8 mouse cellular contexts compared by ENCODE assay signal in the genomic region with DNA sequence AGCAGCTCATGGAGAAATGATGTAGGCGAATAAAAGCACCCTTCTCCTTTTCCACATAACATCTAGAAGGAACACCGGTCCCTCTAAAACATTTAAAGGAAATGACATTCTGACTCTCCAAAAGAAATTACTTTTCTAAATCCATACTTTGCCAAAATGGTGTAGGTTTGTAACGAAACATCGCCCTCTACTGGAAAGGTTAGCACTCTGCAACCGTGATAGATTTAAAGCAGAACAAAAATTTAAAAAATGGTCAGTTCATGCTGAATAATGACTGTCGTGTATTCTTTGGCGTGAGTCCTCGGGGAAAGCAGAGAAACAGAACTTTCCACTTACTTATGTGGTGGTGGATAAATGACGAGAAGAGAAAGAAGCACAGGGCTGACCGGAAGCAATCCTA. TPM values are rescaled to one million over a fixed set of nuclear protein-coding genes. Genes with fewer than 3 reads are reported as not detected.
DNase-seq lines count a peak whose midpoint lies in the region; ATAC-seq and TF ChIP-seq lines count a peak whose summit lies in the region.

No protein-coding gene starts in this region.

- H3K36me3 ChIP-seq in heart, embryonic 12.5 days, result no peaks in the 10 kb centered on the region
- no peaks in the 10 kb centered on the region for H3K36me3 ChIP-seq in limb, embryonic 12.5 days
- H3K36me3 ChIP-seq in stomach, postnatal 0 days (ENCODE audit: control insufficient read depth, insufficient read depth, low read length), result no peaks in the 10 kb centered on the region

- peaks cover 3% of the 10 kb centered on the region; the same call in 1 of the 2 replicates for H3K27me3 ChIP-seq in heart, embryonic 12.5 days (replicated peaks)
- H3K27me3 ChIP-seq in limb, embryonic 12.5 days, result peaks cover 5% of the 10 kb centered on the region; the same call in 1 of the 2 replicates
- H3K27me3 ChIP-seq in stomach, postnatal 0 days (ENCODE audit: control insufficient read depth, insufficient read depth, low read length), result no peaks in the 10 kb centered on the region

- H3K4me2 ChIP-seq in heart, embryonic 12.5 days, result no peak overlapping the region; the same call in 1 of the 2 replicates
- peak overlapping the region; percentile 13; the same call in 1 of the 2 replicates for H3K4me2 ChIP-seq in limb, embryonic 12.5 days
- H3K4me2 ChIP-seq in stomach, postnatal 0 days (replicated peaks; ENCODE audit: low read depth), result no peak overlapping the region

- peaks cover 5% of the 10 kb centered on the region for H3K4me1 ChIP-seq in heart, embryonic 12.5 days (replicated peaks)
- H3K4me1 ChIP-seq in embryonic fibroblast, embryonic 13.5 days (ENCODE audit: control insufficient read depth, insufficient read depth, low read length), result no peaks in the 10 kb centered on the region
- no peaks in the 10 kb centered on the region for H3K4me1 ChIP-seq in limb, embryonic 12.5 days (replicated peaks)
- no peaks in the 10 kb centered on the region for H3K4me1 ChIP-seq in stomach, postnatal 0 days (replicated peaks; ENCODE audit: control insufficient read depth, insufficient read depth)

- no peak for ATAC-seq in heart, embryonic 12.5 days (ENCODE audit: insufficient number of reproducible peaks, low FRiP score)
- ATAC-seq in limb, embryonic 12.5 days (ENCODE audit: insufficient number of reproducible peaks, insufficient read depth, low FRiP score, low TSS enrichment, low read depth), result no peak
- ATAC-seq in stomach, postnatal 0 days (ENCODE audit: low FRiP score, low TSS enrichment), result no peak

- H3K9ac ChIP-seq in heart, embryonic 12.5 days, result no peak overlapping the region
- no peak overlapping the region for H3K9ac ChIP-seq in limb, embryonic 12.5 days (replicated peaks)
- no peak overlapping the region for H3K9ac ChIP-seq in stomach, postnatal 0 days (ENCODE audit: low read length)

- H3K9me3 ChIP-seq in heart, embryonic 12.5 days (replicated peaks), result no peaks in the 10 kb centered on the region
- no peaks in the 10 kb centered on the region for H3K9me3 ChIP-seq in limb, embryonic 12.5 days
- no peaks in the 10 kb centered on the region for H3K9me3 ChIP-seq in stomach, postnatal 0 days (ENCODE audit: control insufficient read depth, low read length)

- 13% methylated on average over 10 of the region's 10 CpGs for WGBS in heart, embryonic 12.5 days
- WGBS in limb, embryonic 12.5 days, result 13% methylated on average over 10 of the region's 10 CpGs
- 9% methylated on average over 10 of the region's 10 CpGs for WGBS in stomach, postnatal 0 days

- TF ChIP-seq EP300 in stomach, postnatal 0 days (optimal IDR thresholded peaks at IDR 0.05), result no peak

- TF ChIP-seq POLR2A in embryonic fibroblast, embryonic 13.5 days (IDR thresholded peaks at IDR 0.05; ENCODE audit: low read depth, low read length), result no peak

- H3K27ac ChIP-seq in heart, embryonic 12.5 days (ENCODE audit: poor library complexity, severe bottlenecking), result no peak overlapping the region
- H3K27ac ChIP-seq in embryonic fibroblast, embryonic 13.5 days (ENCODE audit: insufficient read depth, low read length), result peak overlapping the region; percentile 38
- H3K27ac ChIP-seq in limb, embryonic 12.5 days, result no peak overlapping the region
- H3K27ac ChIP-seq in stomach, postnatal 0 days (replicated peaks), result no peak overlapping the region

- no peak for TF ChIP-seq CTCF in embryonic fibroblast, embryonic 13.5 days (IDR thresholded peaks at IDR 0.05; ENCODE audit: borderline replicate concordance, insufficient read depth, low read length)
- peak; percentile 93 for TF ChIP-seq CTCF in stomach, postnatal 0 days (IDR thresholded peaks at IDR 0.05; ENCODE audit: low read depth)

- DNase-seq in heart, adult 8-10 months (ENCODE audit: low spot score), result peak; percentile 21
- DNase-seq in urinary bladder, postnatal 25 days (ENCODE audit: low spot score), result peak; percentile 7
- DNase-seq in urinary bladder, adult 18-20 months (ENCODE audit: low spot score in 2 of 2), result no peak
- DNase-seq in stomach, postnatal 0 days (ENCODE audit: low spot score), result no peak
- DNase-seq in spleen, postnatal 36 days (ENCODE audit: low spot score in 2 of 2), result no peak

- no peak overlapping the region for H3K4me3 ChIP-seq in heart, embryonic 12.5 days
- no peak overlapping the region for H3K4me3 ChIP-seq in embryonic fibroblast, embryonic 13.5 days (ENCODE audit: insufficient read depth, low read length)
- H3K4me3 ChIP-seq in limb, embryonic 12.5 days (replicated peaks), result no peak overlapping the region
- H3K4me3 ChIP-seq in stomach, postnatal 0 days (ENCODE audit: low read depth, low read length), result no peak overlapping the region

RNA-seq across cellular contexts. Expression of a gene that starts 18.6 kb away (rescaled TPM):
- total RNA-seq in heart, adult 8-10 months (2022), result 10 to 100 TPM in 3 of 4 experiments, 1 to 10 TPM in 1; 9.4 to 11.8 (median 10.2) TPM
- 28.6 and 30.6 TPM in 2 replicates for polyA plus RNA-seq in heart, embryonic 12.5 days (2016; fragmentation: Nextera tagmentation; extraction: Ambion mirVana)
- polyA plus RNA-seq in embryonic fibroblast, embryonic 13.5 days (2011; ENCODE audit: insufficient read length, low read depth, missing spikeins), result 88.1 and 131 TPM in 2 replicates
- 65.3 and 66.8 TPM in 2 replicates for polyA plus RNA-seq in limb, embryonic 12.5 days (2016; fragmentation: Nextera tagmentation; extraction: Ambion mirVana)
- 14.4 and 14.5 TPM in 2 replicates for polyA plus RNA-seq in stomach, postnatal 0 days (2015; fragmentation: Nextera tagmentation; extraction: Ambion mirVana)

Comparison
In these comparisons a context has a peak if more than half of its experiments do, and no peak if none do; other contexts are left out.
1. DNase-seq: peak in heart, adult 8-10 months (single experiment) and urinary bladder, postnatal 25 days (single experiment); none in urinary bladder, adult 18-20 months (0 of 2), stomach, postnatal 0 days (single experiment) and spleen, postnatal 36 days (0 of 2).